Mouse (Mus musculus): ENCODE data around the gene Gm5773. TPM values are rescaled to one million over a fixed set of nuclear protein-coding genes. Genes with fewer than 3 reads are reported as not detected.
"Not testable (repeated sequence)": the region's sequence is repeated elsewhere in the genome, so short reads cannot be mapped to it uniquely, and the experiment has no call there.

The Gm5773 gene
- polyA plus RNA-seq (2016; fragmentation: Nextera tagmentation; extraction: Ambion mirVana) = not detected in 2 replicates

GRCm38 (mm10) chr3:93772700-93773099 lies at the start of gene Gm5773:
Gene Gm5773, plus strand, starts transcription at chr3:93773000.
- not testable (repeated sequence) for H3K36me3 ChIP-seq; H3K4me1 ChIP-seq (replicated peaks); H3K9me3 ChIP-seq; H3K4me2 ChIP-seq; H3K27me3 ChIP-seq; H3K27ac ChIP-seq; H3K9ac ChIP-seq (replicated peaks); H3K4me3 ChIP-seq (replicated peaks); ATAC-seq (ENCODE audit: insufficient number of reproducible peaks, insufficient read depth, low FRiP score, low TSS enrichment, low read depth)
- WGBS = 87% methylated on average over 1 of the region's 1 CpGs

GRCm38 (mm10) chr3:93745475-93745874 lies 27.3 kb upstream of the Gm5773 start:
- H3K9ac ChIP-seq (replicated peaks); H3K9me3 ChIP-seq; H3K36me3 ChIP-seq; H3K4me1 ChIP-seq (replicated peaks); H3K27ac ChIP-seq; H3K4me2 ChIP-seq; H3K27me3 ChIP-seq; ATAC-seq (ENCODE audit: insufficient number of reproducible peaks, insufficient read depth, low FRiP score, low TSS enrichment, low read depth); H3K4me3 ChIP-seq (replicated peaks): not testable (repeated sequence)
- WGBS = 100% methylated on average over 1 of the region's 1 CpGs

- H3K36me3 ChIP-seq; H3K27me3 ChIP-seq; ATAC-seq (ENCODE audit: insufficient number of reproducible peaks, insufficient read depth, low FRiP score, low TSS enrichment, low read depth); H3K4me3 ChIP-seq (replicated peaks); H3K4me2 ChIP-seq; H3K27ac ChIP-seq; H3K9ac ChIP-seq (replicated peaks); H3K4me1 ChIP-seq (replicated peaks); H3K9me3 ChIP-seq: not testable (repeated sequence)
- 92% methylated on average over 18 of the region's 18 CpGs for WGBS
Observed at GRCm38 (mm10) chr3:93754022-93754421, 18.8 kb upstream of the Gm5773 start.

GRCm38 (mm10) chr3:93796098-93796497 lies 23.3 kb downstream of the Gm5773 start, which contains the start of gene Tdpoz4:
Gene Tdpoz4, plus strand, starts transcription at chr3:93796398.
- H3K4me2 ChIP-seq; H3K4me1 ChIP-seq (replicated peaks); H3K9me3 ChIP-seq; H3K27ac ChIP-seq; H3K9ac ChIP-seq (replicated peaks); H3K27me3 ChIP-seq; ATAC-seq (ENCODE audit: insufficient number of reproducible peaks, insufficient read depth, low FRiP score, low TSS enrichment, low read depth); H3K36me3 ChIP-seq; H3K4me3 ChIP-seq (replicated peaks): not testable (repeated sequence)

- H3K4me1 ChIP-seq (replicated peaks); H3K36me3 ChIP-seq; H3K9me3 ChIP-seq; H3K4me3 ChIP-seq (replicated peaks); H3K4me2 ChIP-seq; ATAC-seq (ENCODE audit: insufficient number of reproducible peaks, insufficient read depth, low FRiP score, low TSS enrichment, low read depth); H3K27ac ChIP-seq; H3K27me3 ChIP-seq; H3K9ac ChIP-seq (replicated peaks): not testable (repeated sequence)
Observed at GRCm38 (mm10) chr3:93813341-93813740, 40.5 kb downstream of the Gm5773 start.

Other genes with a start within 250 kb of the Gm5773 start
- 157 and 183 TPM in 2 replicates for gene S100a10, start 217.9 kb upstream of the Gm5773 start, polyA plus RNA-seq (2016; fragmentation: Nextera tagmentation; extraction: Ambion mirVana)
- not detected in 2 replicates for gene Tdpoz2, start 120.3 kb upstream of the Gm5773 start, polyA plus RNA-seq (2016; fragmentation: Nextera tagmentation; extraction: Ambion mirVana)
- not detected in 2 replicates for gene Tdpoz1, start 96.7 kb upstream of the Gm5773 start, polyA plus RNA-seq (2016; fragmentation: Nextera tagmentation; extraction: Ambion mirVana)
- not detected in 2 replicates for gene Gm37596, start 79.9 kb upstream of the Gm5773 start, polyA plus RNA-seq (2016; fragmentation: Nextera tagmentation; extraction: Ambion mirVana)
- gene Tdpoz4, start 23.4 kb downstream of the Gm5773 start, polyA plus RNA-seq (2016; fragmentation: Nextera tagmentation; extraction: Ambion mirVana) = not detected in 2 replicates
- not detected in 2 replicates for gene Tdpoz3, start 53.0 kb downstream of the Gm5773 start, polyA plus RNA-seq (2016; fragmentation: Nextera tagmentation; extraction: Ambion mirVana)
- gene Gm9117, start 170.5 kb downstream of the Gm5773 start, polyA plus RNA-seq (2016; fragmentation: Nextera tagmentation; extraction: Ambion mirVana) = not detected in 2 replicates
- not detected in 2 replicates for gene Tdpoz5, start 188.3 kb downstream of the Gm5773 start, polyA plus RNA-seq (2016; fragmentation: Nextera tagmentation; extraction: Ambion mirVana)